In genomic region chr14:41162663-41163062, GRCm38 (mm10) we compare ENCODE assay signal across 9 mouse cellular contexts. TPM values are rescaled to one million over a fixed set of nuclear protein-coding genes. Genes with fewer than 3 reads are reported as not detected.
DNase-seq lines count a peak whose midpoint lies in the region; ATAC-seq and TF ChIP-seq lines count a peak whose summit lies in the region.
"Had no signal": no experiment of that assay in that cellular context is flagged by ENCODE, and none has a peak within 500 bp of the region (broad histone marks: within the 10 kb centered on the region; RNA-seq: fewer than 3 reads in every experiment).

No protein-coding gene starts in this region.

- peak; percentile 46 for DNase-seq in hindbrain, embryonic 14.5 days (ENCODE audit: low spot score)
- DNase-seq in Patski (ENCODE audit: low read depth, low spot score), result no peak
- peak; percentile 4 to 6 for DNase-seq in cerebellum, postnatal 36 days
- DNase-seq in kidney, adult 9 months, result peak; percentile 69
- peak; percentile 66 to 77 for DNase-seq in lung, adult 18-20 months
- no peak for DNase-seq in thymus, adult 18-20 months

- no peak overlapping the region for H3K9ac ChIP-seq in hindbrain, embryonic 14.5 days
- H3K9ac ChIP-seq in hindbrain, embryonic 12.5 days, result no peak overlapping the region

- TF ChIP-seq POLR2A in small intestine, adult 2 months (IDR thresholded peaks at IDR 0.05; ENCODE audit: low read depth, low read length), result no peak

- no peaks in the 10 kb centered on the region for H3K36me3 ChIP-seq in hindbrain, embryonic 14.5 days (replicated peaks; ENCODE audit: control insufficient read depth, insufficient read depth)
- H3K36me3 ChIP-seq in hindbrain, embryonic 12.5 days, result no peaks in the 10 kb centered on the region
- no peaks in the 10 kb centered on the region for H3K36me3 ChIP-seq in small intestine, adult 2 months (ENCODE audit: control insufficient read depth, insufficient read depth, low read length)

- H3K27me3 ChIP-seq in hindbrain, embryonic 14.5 days (ENCODE audit: control insufficient read depth, insufficient read depth, low read length), result no peaks in the 10 kb centered on the region
- no peaks in the 10 kb centered on the region for H3K27me3 ChIP-seq in hindbrain, embryonic 12.5 days
- peaks cover 37% of the 10 kb centered on the region for H3K27me3 ChIP-seq in Patski
- H3K27me3 ChIP-seq in small intestine, adult 2 months (ENCODE audit: control insufficient read depth, insufficient read depth, low read length), result no peaks in the 10 kb centered on the region

- peak; percentile 82 for TF ChIP-seq CTCF in Patski (IDR thresholded peaks at IDR 0.05)
- peak; percentile 25; the same call in 1 of the 2 replicates for TF ChIP-seq CTCF in small intestine, adult 2 months (IDR thresholded peaks at IDR 0.05; ENCODE audit: extremely low read depth, insufficient read length, insufficient replicate concordance, low read depth, low read length)

- no peak overlapping the region for H3K4me2 ChIP-seq in hindbrain, embryonic 14.5 days (replicated peaks)
- no peak overlapping the region for H3K4me2 ChIP-seq in hindbrain, embryonic 12.5 days (replicated peaks)

- WGBS in hindbrain, embryonic 14.5 days, result 25% methylated on average over 2 of the region's 2 CpGs
- WGBS in hindbrain, embryonic 12.5 days, result 27% methylated on average over 2 of the region's 2 CpGs
- 8% methylated on average over 2 of the region's 2 CpGs for WGBS in small intestine, adult 2 months

- no peak overlapping the region for H3K27ac ChIP-seq in hindbrain, embryonic 14.5 days
- H3K27ac ChIP-seq in hindbrain, embryonic 12.5 days, result no peak overlapping the region
- no peak overlapping the region for H3K27ac ChIP-seq in small intestine, adult 2 months (ENCODE audit: insufficient read depth, low read depth, low read length)
- H3K27ac ChIP-seq: macrophage had no signal

- no peak for ATAC-seq in hindbrain, embryonic 14.5 days (ENCODE audit: low FRiP score)
- ATAC-seq in hindbrain, embryonic 12.5 days (ENCODE audit: low FRiP score), result no peak
- ATAC-seq in Patski, result peak; percentile 82

- in situ Hi-C loops in Patski (cut with MboI; ENCODE audit: low pct_unique_long_range_greater_than_20kb), result loop anchor here (5.0 to 10.0 kb wide), 2 partner anchors 70 to 188 kb away; no protein-coding TSS in a partner anchor

- CTCF ChIA-PET in Patski (lab: Charles Lee), result interaction anchor here (0.6 to 2.3 kb wide), 6 partner anchors 9 to 129 kb away, joined by 3 to 9 read pairs (median 3); no protein-coding TSS in a partner anchor

- no peaks in the 10 kb centered on the region for H3K9me3 ChIP-seq in hindbrain, embryonic 14.5 days (ENCODE audit: control insufficient read depth, low read length)
- H3K9me3 ChIP-seq in hindbrain, embryonic 12.5 days (replicated peaks), result no peaks in the 10 kb centered on the region

- no peak overlapping the region for H3K4me3 ChIP-seq in hindbrain, embryonic 14.5 days (replicated peaks; ENCODE audit: low read length)
- H3K4me3 ChIP-seq in hindbrain, embryonic 12.5 days, result no peak overlapping the region
- H3K4me3 ChIP-seq in small intestine, adult 2 months (ENCODE audit: low read depth, low read length), result no peak overlapping the region

- H3K4me1 ChIP-seq in hindbrain, embryonic 14.5 days (replicated peaks; ENCODE audit: control insufficient read depth, insufficient read depth, low read length), result no peaks in the 10 kb centered on the region
- H3K4me1 ChIP-seq in hindbrain, embryonic 12.5 days, result no peaks in the 10 kb centered on the region
- H3K4me1 ChIP-seq in small intestine, adult 2 months (ENCODE audit: control insufficient read depth, insufficient read depth, insufficient read length, low read length), result no peaks in the 10 kb centered on the region

- POLR2A ChIA-PET in Patski (lab: Charles Lee), result interaction anchor here (0.7 kb wide), 1 partner anchor 12 kb away, joined by 5 read pairs; no protein-coding TSS in a partner anchor

RNA-seq across cellular contexts. Expression of gene Mbl1, which starts 11.4 kb away (rescaled TPM):
- not detected in 2 replicates for polyA plus RNA-seq in hindbrain, embryonic 14.5 days (2014; fragmentation: Nextera tagmentation; extraction: Ambion mirVana)
- not detected in 2 replicates for polyA plus RNA-seq in hindbrain, embryonic 12.5 days (2016; fragmentation: Nextera tagmentation; extraction: Ambion mirVana)
- not detected for polyA plus RNA-seq in Patski (2021)
- polyA plus RNA-seq in small intestine, adult 2 months (2012; rRNA removed), result not detected in 2 replicates
- polyA plus RNA-seq: macrophage had no signal

RNA-seq across cellular contexts. Expression of gene Sftpd, which starts 22.3 kb away (rescaled TPM):
- polyA plus RNA-seq in hindbrain, embryonic 14.5 days (2014; fragmentation: Nextera tagmentation; extraction: Ambion mirVana), result not detected in 2 replicates
- not detected in 2 replicates for polyA plus RNA-seq in hindbrain, embryonic 12.5 days (2016; fragmentation: Nextera tagmentation; extraction: Ambion mirVana)
- not detected for polyA plus RNA-seq in Patski (2021)
- 0.24 TPM in 1 of 2 replicates, not detected in the other for polyA plus RNA-seq in small intestine, adult 2 months (2012; rRNA removed)
- polyA plus RNA-seq: macrophage had no signal

RNA-seq across cellular contexts. Expression of gene Sftpa1, which starts 31.1 kb away (rescaled TPM):
- polyA plus RNA-seq in hindbrain, embryonic 14.5 days (2014; fragmentation: Nextera tagmentation; extraction: Ambion mirVana), result not detected in 2 replicates
- polyA plus RNA-seq in hindbrain, embryonic 12.5 days (2016; fragmentation: Nextera tagmentation; extraction: Ambion mirVana), result not detected in 2 replicates
- not detected for polyA plus RNA-seq in Patski (2021)
- not detected in 2 replicates for polyA plus RNA-seq in small intestine, adult 2 months (2012; rRNA removed)
- polyA plus RNA-seq: macrophage had no signal

RNA-seq across cellular contexts. Expression of gene Mat1a, which starts 57.8 kb away (rescaled TPM):
- not detected in 2 replicates for polyA plus RNA-seq in hindbrain, embryonic 14.5 days (2014; fragmentation: Nextera tagmentation; extraction: Ambion mirVana)
- not detected in 2 replicates for polyA plus RNA-seq in hindbrain, embryonic 12.5 days (2016; fragmentation: Nextera tagmentation; extraction: Ambion mirVana)
- polyA plus RNA-seq in Patski (2021), result not detected
- 2.5 TPM in 1 of 2 replicates, not detected in the other for polyA plus RNA-seq in small intestine, adult 2 months (2012; rRNA removed)
- polyA plus RNA-seq: macrophage had no signal

Comparison
In these comparisons a context has a peak if more than half of its experiments do, and no peak if none do; other contexts are left out.
1. DNase-seq: peak in hindbrain, embryonic 14.5 days (single experiment), cerebellum, postnatal 36 days (2 of 2), kidney, adult 9 months (single experiment) and lung, adult 18-20 months (2 of 2); none in Patski (single experiment) and thymus, adult 18-20 months (0 of 2).